Mouse (Mus musculus) spleen, adult 2 months (tissue): ENCODE results near the gene Tfg.

Source experiments
- CTCF ChIP-seq: fragments of 200-500 bp; IDR thresholded peaks from 2 replicates; pipeline ENCODE4 v1.5.1; 2011; ENCODE audit warnings: mild to moderate bottlenecking, inconsistent platforms; ENCODE audit not compliant: insufficient read depth, insufficient read length, insufficient replicate concordance; ENCODE audit errors: extremely low read depth
- POLR2A ChIP-seq: fragments of 200-500 bp; IDR thresholded peaks from 2 replicates; pipeline ENCODE4 v1.6.1; 2011; ENCODE audit warnings: low read depth, low read length, inconsistent platforms

- no peak for TF ChIP-seq POLR2A
- TF ChIP-seq CTCF: no peak
Measured at GRCm38 (mm10) chr16:56715608-56716007, 1.6 kb downstream of the Tfg start.
